Mouse (Mus musculus): Measurements from ENCODE around the gene Smlr1. TPM values are rescaled to one million over a fixed set of nuclear protein-coding genes. Genes with fewer than 3 reads are reported as not detected.

Gene Smlr1
- polyA plus RNA-seq, 1 experiment from 2014 or later = not detected

DNA sequence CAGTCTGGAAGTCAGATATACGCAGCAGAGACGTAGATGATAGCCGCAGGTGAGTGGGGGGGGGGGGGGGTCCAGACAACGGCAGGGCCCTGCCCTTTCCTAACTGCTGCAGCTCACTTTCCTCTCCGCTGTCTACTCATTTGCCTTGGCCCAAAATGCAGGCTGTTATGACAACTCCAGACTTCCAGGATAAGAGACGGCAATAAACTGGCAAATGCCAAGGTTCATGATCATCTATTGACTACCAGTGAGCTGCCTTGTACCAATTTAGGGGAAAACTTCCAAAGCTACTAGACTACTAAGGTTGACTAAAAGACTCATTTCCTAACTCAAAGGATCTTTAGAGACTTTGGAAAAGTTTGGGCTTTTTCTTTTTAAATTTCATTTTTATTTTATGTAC lies 554 bp upstream of the Smlr1 start:
- Histone ChIP-seq H3K4me2 (ENCODE audit: low read depth, low read length) (no peak overlapping the region), H3K4me1 (ENCODE audit: control insufficient read depth, insufficient read depth, low read length) (no peaks in the 10 kb centered on the region), H3K27me3 (ENCODE audit: control insufficient read depth, insufficient read depth, low read length) (no peaks in the 10 kb centered on the region), H3K4me3 (ENCODE audit: low read depth, low read length) (no peak overlapping the region), H3K9me3 (ENCODE audit: control insufficient read depth, low read length) (no peaks in the 10 kb centered on the region), H3K36me3 (ENCODE audit: control insufficient read depth, insufficient read depth, low read length) (no peaks in the 10 kb centered on the region), H3K27ac (ENCODE audit: low read depth, low read length) (no peak overlapping the region), H3K9ac (replicated peaks; ENCODE audit: low read depth, low read length) (no peak overlapping the region)
- WGBS = 94% methylated on average over 6 of the region's 6 CpGs
- no peak for ATAC-seq (ENCODE audit: low read depth)

- no peak for ATAC-seq (ENCODE audit: low read depth)
- no peaks in the 10 kb centered on the region for H3K4me1 ChIP-seq (ENCODE audit: control insufficient read depth, insufficient read depth, low read length)
- H3K9me3 ChIP-seq (ENCODE audit: control insufficient read depth, low read length) = no peaks in the 10 kb centered on the region
- H3K4me3 ChIP-seq (ENCODE audit: low read depth, low read length) = no peak overlapping the region
- no peak overlapping the region for H3K9ac ChIP-seq (replicated peaks; ENCODE audit: low read depth, low read length)
- H3K27ac ChIP-seq (ENCODE audit: low read depth, low read length) = no peak overlapping the region
- H3K36me3 ChIP-seq (ENCODE audit: control insufficient read depth, insufficient read depth, low read length) = no peaks in the 10 kb centered on the region
- H3K27me3 ChIP-seq (ENCODE audit: control insufficient read depth, insufficient read depth, low read length) = no peaks in the 10 kb centered on the region
- H3K4me2 ChIP-seq (ENCODE audit: low read depth, low read length) = no peak overlapping the region
- WGBS = 88% methylated on average over 5 of the region's 5 CpGs
These were observed 1.6 kb downstream of the Smlr1 start for GRCm38 (mm10) chr10:25534467-25534866.

DNA sequence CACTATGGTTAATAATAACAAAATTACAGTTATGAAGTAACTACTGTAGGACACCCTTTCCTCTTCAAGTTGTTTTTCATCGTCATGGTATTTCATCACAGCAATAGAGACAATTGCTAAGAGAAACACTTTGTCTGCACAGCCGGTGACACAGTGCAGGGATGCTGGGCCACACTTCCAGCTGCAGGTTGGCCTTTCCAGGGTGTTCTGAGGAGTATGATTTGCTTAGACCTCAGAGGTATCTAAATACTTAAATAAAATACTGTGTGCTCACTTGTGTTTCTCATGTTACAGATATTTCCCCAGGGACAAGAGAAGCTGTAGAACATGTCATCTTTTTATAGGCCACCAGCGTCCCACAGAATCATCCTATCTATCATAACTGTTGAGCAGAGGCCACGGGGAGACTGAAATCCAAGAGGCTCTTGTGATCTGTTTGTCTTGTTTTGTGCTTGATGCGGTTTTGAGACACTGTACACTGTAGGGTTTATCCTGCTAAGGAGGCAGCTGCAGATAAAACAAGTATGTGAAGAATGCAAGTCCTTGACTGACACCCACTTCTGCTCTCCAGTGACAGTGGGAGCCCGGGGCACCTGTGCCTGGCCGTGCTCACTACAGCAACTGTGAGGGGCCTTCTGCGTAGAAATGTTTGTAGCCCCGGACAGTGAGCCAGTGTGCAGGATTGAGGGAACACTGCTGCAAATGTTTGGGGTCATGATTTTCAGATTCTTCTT lies 2.4 kb downstream of the Smlr1 start:
- Histone ChIP-seq H3K4me2 (ENCODE audit: low read depth, low read length) (no peak overlapping the region), H3K4me3 (ENCODE audit: low read depth, low read length) (no peak overlapping the region), H3K36me3 (ENCODE audit: control insufficient read depth, insufficient read depth, low read length) (no peaks in the 10 kb centered on the region), H3K27me3 (ENCODE audit: control insufficient read depth, insufficient read depth, low read length) (no peaks in the 10 kb centered on the region), H3K27ac (ENCODE audit: low read depth, low read length) (no peak overlapping the region), H3K9ac (replicated peaks; ENCODE audit: low read depth, low read length) (no peak overlapping the region), H3K4me1 (ENCODE audit: control insufficient read depth, insufficient read depth, low read length) (no peaks in the 10 kb centered on the region), H3K9me3 (ENCODE audit: control insufficient read depth, low read length) (no peaks in the 10 kb centered on the region)
- WGBS = 86% methylated on average over 9 of the region's 9 CpGs
- no peak for ATAC-seq (ENCODE audit: low read depth)

DNA sequence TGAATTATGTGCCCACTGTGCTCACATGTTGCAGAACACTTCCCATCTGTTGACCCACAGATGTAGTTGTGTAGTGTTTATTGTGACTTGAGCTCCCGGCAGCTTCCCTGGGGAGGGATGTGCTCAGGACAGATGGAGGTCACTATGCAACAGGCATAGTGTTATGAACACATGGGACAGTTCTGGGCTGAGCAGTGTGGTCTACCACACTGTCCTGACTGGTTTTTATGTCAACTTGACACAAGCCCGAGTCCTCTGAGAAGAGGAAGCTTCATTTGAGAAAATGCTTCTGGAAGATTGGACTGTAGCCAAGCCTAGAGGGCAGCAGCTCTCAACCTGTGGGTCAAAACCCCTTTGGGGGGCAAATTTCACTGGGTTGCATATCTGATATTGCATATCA lies 3.0 kb downstream of the Smlr1 start:
- Histone ChIP-seq H3K4me2 (ENCODE audit: low read depth, low read length) (no peak overlapping the region), H3K27ac (ENCODE audit: low read depth, low read length) (no peak overlapping the region), H3K27me3 (ENCODE audit: control insufficient read depth, insufficient read depth, low read length) (no peaks in the 10 kb centered on the region), H3K4me1 (ENCODE audit: control insufficient read depth, insufficient read depth, low read length) (no peaks in the 10 kb centered on the region), H3K4me3 (ENCODE audit: low read depth, low read length) (no peak overlapping the region), H3K9me3 (ENCODE audit: control insufficient read depth, low read length) (no peaks in the 10 kb centered on the region), H3K36me3 (ENCODE audit: control insufficient read depth, insufficient read depth, low read length) (no peaks in the 10 kb centered on the region), H3K9ac (replicated peaks; ENCODE audit: low read depth, low read length) (no peak overlapping the region)
- ATAC-seq (ENCODE audit: low read depth) = no peak
- WGBS = 81% methylated on average over 2 of the region's 2 CpGs

- Histone ChIP-seq H3K9me3 (ENCODE audit: control insufficient read depth, low read length) (no peaks in the 10 kb centered on the region), H3K9ac (replicated peaks; ENCODE audit: low read depth, low read length) (no peak overlapping the region), H3K27me3 (ENCODE audit: control insufficient read depth, insufficient read depth, low read length) (no peaks in the 10 kb centered on the region), H3K36me3 (ENCODE audit: control insufficient read depth, insufficient read depth, low read length) (no peaks in the 10 kb centered on the region), H3K27ac (ENCODE audit: low read depth, low read length) (no peak overlapping the region), H3K4me3 (ENCODE audit: low read depth, low read length) (no peak overlapping the region), H3K4me2 (ENCODE audit: low read depth, low read length) (no peak overlapping the region), H3K4me1 (ENCODE audit: control insufficient read depth, insufficient read depth, low read length) (no peaks in the 10 kb centered on the region)
- ATAC-seq (ENCODE audit: low read depth) = peak; percentile 54; the same call in 1 of the 2 replicates
- 39% methylated on average over 13 of the region's 13 CpGs for WGBS
These were observed 4.7 kb downstream of the Smlr1 start for GRCm38 (mm10) chr10:25531335-25531734.

DNA sequence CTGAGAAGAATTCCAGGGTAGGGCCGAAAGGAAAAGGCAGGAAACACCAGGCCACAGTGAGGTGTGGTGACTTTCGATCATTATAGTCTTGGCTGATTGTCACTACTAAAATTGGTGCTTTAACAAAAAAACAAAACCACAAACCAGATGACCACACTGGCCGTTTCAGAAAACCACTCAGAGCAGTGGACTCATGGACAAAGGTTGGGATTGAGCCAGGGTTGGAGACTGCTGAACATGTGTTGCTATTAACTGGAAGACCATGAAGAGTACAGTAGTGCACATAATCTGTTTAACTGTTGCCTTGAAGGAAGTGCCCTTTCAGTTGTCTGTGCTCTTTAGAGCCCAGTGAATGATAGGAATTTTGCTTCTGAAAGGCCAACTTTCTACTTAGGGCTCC lies 8.9 kb downstream of the Smlr1 start:
- Histone ChIP-seq H3K4me1 (ENCODE audit: control insufficient read depth, insufficient read depth, low read length) (no peaks in the 10 kb centered on the region), H3K27me3 (ENCODE audit: control insufficient read depth, insufficient read depth, low read length) (no peaks in the 10 kb centered on the region), H3K9me3 (ENCODE audit: control insufficient read depth, low read length) (no peaks in the 10 kb centered on the region), H3K4me3 (ENCODE audit: low read depth, low read length) (no peak overlapping the region), H3K36me3 (ENCODE audit: control insufficient read depth, insufficient read depth, low read length) (no peaks in the 10 kb centered on the region), H3K4me2 (ENCODE audit: low read depth, low read length) (no peak overlapping the region), H3K9ac (replicated peaks; ENCODE audit: low read depth, low read length) (no peak overlapping the region), H3K27ac (ENCODE audit: low read depth, low read length) (no peak overlapping the region)
- WGBS = 82% methylated on average over 3 of the region's 3 CpGs
- ATAC-seq (ENCODE audit: low read depth) = no peak

GRCm38 (mm10) chr10:25526622-25527021 lies 9.4 kb downstream of the Smlr1 start:
- Histone ChIP-seq H3K4me3 (ENCODE audit: low read depth, low read length) (no peak overlapping the region), H3K36me3 (ENCODE audit: control insufficient read depth, insufficient read depth, low read length) (no peaks in the 10 kb centered on the region), H3K4me1 (ENCODE audit: control insufficient read depth, insufficient read depth, low read length) (no peaks in the 10 kb centered on the region), H3K4me2 (ENCODE audit: low read depth, low read length) (no peak overlapping the region), H3K9me3 (ENCODE audit: control insufficient read depth, low read length) (no peaks in the 10 kb centered on the region), H3K9ac (replicated peaks; ENCODE audit: low read depth, low read length) (no peak overlapping the region), H3K27ac (ENCODE audit: low read depth, low read length) (no peak overlapping the region), H3K27me3 (ENCODE audit: control insufficient read depth, insufficient read depth, low read length) (no peaks in the 10 kb centered on the region)
- WGBS = 95% methylated on average over 4 of the region's 4 CpGs
- no peak for ATAC-seq (ENCODE audit: low read depth)

DNA sequence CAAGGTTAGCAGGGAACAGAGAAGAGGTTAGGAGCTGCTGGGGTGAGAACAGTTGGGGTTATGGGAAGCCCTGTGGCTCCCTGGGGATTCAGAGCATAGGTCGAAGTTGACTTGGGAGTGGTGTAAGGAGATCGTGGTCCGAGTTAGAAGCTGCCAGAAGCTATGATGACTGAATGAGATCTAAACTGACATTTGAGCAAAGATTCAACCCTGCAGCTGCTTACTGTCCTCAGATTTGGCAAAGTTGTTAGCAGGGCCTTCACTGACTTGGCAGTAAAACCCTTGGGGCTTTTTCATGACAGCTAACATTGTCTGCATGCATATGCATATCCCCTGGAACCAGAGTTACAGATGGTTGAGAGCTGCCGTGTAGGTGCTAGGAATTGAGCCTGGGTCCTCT lies 9.9 kb downstream of the Smlr1 start:
- H3K4me1 ChIP-seq (ENCODE audit: control insufficient read depth, insufficient read depth, low read length) = no peaks in the 10 kb centered on the region
- H3K4me3 ChIP-seq (ENCODE audit: low read depth, low read length) = no peak overlapping the region
- H3K36me3 ChIP-seq (ENCODE audit: control insufficient read depth, insufficient read depth, low read length) = no peaks in the 10 kb centered on the region
- H3K27me3 ChIP-seq (ENCODE audit: control insufficient read depth, insufficient read depth, low read length) = no peaks in the 10 kb centered on the region
- H3K4me2 ChIP-seq (ENCODE audit: low read depth, low read length) = no peak overlapping the region
- H3K27ac ChIP-seq (ENCODE audit: low read depth, low read length) = no peak overlapping the region
- no peak overlapping the region for H3K9ac ChIP-seq (replicated peaks; ENCODE audit: low read depth, low read length)
- no peaks in the 10 kb centered on the region for H3K9me3 ChIP-seq (ENCODE audit: control insufficient read depth, low read length)
- ATAC-seq (ENCODE audit: low read depth) = no peak
- WGBS = 88% methylated on average over 4 of the region's 4 CpGs

DNA sequence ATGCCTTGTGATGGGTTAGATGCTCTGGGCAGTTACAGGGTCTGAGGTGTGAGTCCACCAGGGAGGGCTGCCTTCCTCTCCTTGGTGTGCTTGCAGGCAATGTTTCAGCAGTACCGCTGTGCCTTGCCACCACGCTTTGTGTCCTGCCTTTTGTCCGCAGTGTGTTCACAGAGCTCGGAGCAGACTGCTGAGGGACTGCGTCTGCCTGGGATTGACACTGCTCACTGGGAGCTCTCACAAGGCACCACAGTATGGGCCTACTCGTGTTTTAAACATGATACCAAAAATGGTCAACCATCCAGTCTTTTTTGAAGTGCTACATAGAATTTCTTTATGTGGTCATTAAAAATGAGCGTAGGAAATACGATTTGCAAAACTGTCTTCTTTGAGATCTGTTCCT lies 12.3 kb downstream of the Smlr1 start:
- no peaks in the 10 kb centered on the region for H3K9me3 ChIP-seq (ENCODE audit: control insufficient read depth, low read length)
- no peak overlapping the region for H3K4me2 ChIP-seq (ENCODE audit: low read depth, low read length)
- ATAC-seq (ENCODE audit: low read depth) = no peak
- H3K27me3 ChIP-seq (ENCODE audit: control insufficient read depth, insufficient read depth, low read length) = no peaks in the 10 kb centered on the region
- H3K4me3 ChIP-seq (ENCODE audit: low read depth, low read length) = no peak overlapping the region
- no peak overlapping the region for H3K27ac ChIP-seq (ENCODE audit: low read depth, low read length)
- H3K4me1 ChIP-seq (ENCODE audit: control insufficient read depth, insufficient read depth, low read length) = no peaks in the 10 kb centered on the region
- H3K36me3 ChIP-seq (ENCODE audit: control insufficient read depth, insufficient read depth, low read length) = no peaks in the 10 kb centered on the region
- WGBS = 82% methylated on average over 8 of the region's 8 CpGs
- H3K9ac ChIP-seq (replicated peaks; ENCODE audit: low read depth, low read length) = no peak overlapping the region

Measured in neural tube, embryonic 14.5 days (tissue).